ENCODE assay signal across 34 mouse cellular contexts in genomic region chr17:68883474-68884083, GRCm38 (mm10). TPM values are rescaled to one million over a fixed set of nuclear protein-coding genes. Genes with fewer than 3 reads are reported as not detected.
DNase-seq lines count a peak whose midpoint lies in the region; ATAC-seq and TF ChIP-seq lines count a peak whose summit lies in the region.
"Had no signal": no experiment of that assay in that cellular context is flagged by ENCODE, and none has a peak within 500 bp of the region (broad histone marks: within the 10 kb centered on the region; RNA-seq: fewer than 3 reads in every experiment).

No protein-coding gene starts in this region.

- no peak for DNase-seq in heart, adult 2 months
- no peak for DNase-seq in heart, adult 18-20 months
- DNase-seq in lung, embryonic 14.5 days, result peak; percentile 64
- DNase-seq in lung, postnatal 0 days (ENCODE audit: low spot score), result no peak
- DNase-seq in natural killer cell, adult 2 months (ENCODE audit: low spot score in 2 of 2), result no peak
- DNase-seq in lung, postnatal 10 days, result no peak
- DNase-seq: adrenal gland, postnatal 10 days; cerebellum, adult 11-12 months; cerebellum, adult 9-11 months; gastrocnemius, postnatal 14 days; heart, postnatal 4 days; kidney, adult 9 months; kidney, postnatal 14 days; layer of hippocampus, postnatal 36 days; liver; lung, adult 2 months; lung, postnatal 36 days; right cerebral cortex, postnatal 25 days; thymus, adult 18-20 months; thymus, postnatal 25 days had no signal

- no peaks in the 10 kb centered on the region for H3K27me3 ChIP-seq in heart, adult 2 months (ENCODE audit: control insufficient read depth, insufficient read depth, low read length)
- H3K27me3 ChIP-seq in lung, embryonic 14.5 days (ENCODE audit: insufficient read depth, low read length), result no peaks in the 10 kb centered on the region
- H3K27me3 ChIP-seq in lung, postnatal 0 days (replicated peaks; ENCODE audit: insufficient read depth, low read length), result no peaks in the 10 kb centered on the region
- H3K27me3 ChIP-seq in intestine, embryonic 15.5 days (replicated peaks), result no peaks in the 10 kb centered on the region
- H3K27me3 ChIP-seq: embryonic facial prominence, embryonic 13.5 days; Patski had no signal

- ATAC-seq in lung, embryonic 14.5 days (ENCODE audit: insufficient read depth), result peak; percentile 35; the same call in 1 of the 2 replicates
- no peak for ATAC-seq in lung, postnatal 0 days
- peak; percentile 75 for ATAC-seq in intestine, embryonic 15.5 days
- ATAC-seq: forebrain, embryonic 16.5 days; inflammation-experienced regulatory T-cells, adult 6 months; Patski had no signal

- H3K36me3 ChIP-seq in heart, adult 2 months (ENCODE audit: control insufficient read depth, insufficient read depth, low read length), result no peaks in the 10 kb centered on the region
- H3K36me3 ChIP-seq in lung, embryonic 14.5 days (ENCODE audit: insufficient read depth), result no peaks in the 10 kb centered on the region
- H3K36me3 ChIP-seq in lung, postnatal 0 days (ENCODE audit: insufficient read depth, low read length), result no peaks in the 10 kb centered on the region
- H3K36me3 ChIP-seq in intestine, embryonic 15.5 days, result no peaks in the 10 kb centered on the region
- H3K36me3 ChIP-seq: embryonic facial prominence, embryonic 13.5 days; forebrain, embryonic 10.5 days had no signal

- H3K4me3 ChIP-seq in heart, adult 2 months, result no peak overlapping the region
- H3K4me3 ChIP-seq in lung, embryonic 14.5 days (ENCODE audit: low read depth, low read length), result no peak overlapping the region
- H3K4me3 ChIP-seq in lung, postnatal 0 days (ENCODE audit: low read depth, low read length), result no peak overlapping the region
- no peak overlapping the region for H3K4me3 ChIP-seq in intestine, embryonic 15.5 days (replicated peaks)
- H3K4me3 ChIP-seq: embryonic facial prominence, embryonic 13.5 days; forebrain, embryonic 10.5 days had no signal

- intact Hi-C loops in heart, adult 2 months (cut with DNase I), result loop anchor here (10.0 kb wide), 1 partner anchor 461 kb away; no protein-coding TSS in a partner anchor

- no peak overlapping the region for H3K4me2 ChIP-seq in lung, embryonic 14.5 days
- no peak overlapping the region for H3K4me2 ChIP-seq in lung, postnatal 0 days (replicated peaks; ENCODE audit: low read depth, low read length)
- H3K4me2 ChIP-seq in intestine, embryonic 15.5 days (replicated peaks), result no peak overlapping the region
- H3K4me2 ChIP-seq: embryonic facial prominence, embryonic 13.5 days; heart, embryonic 11.5 days; hindbrain, embryonic 14.5 days; midbrain, embryonic 11.5 days had no signal

- WGBS in heart, adult 2 months, result 50% methylated on average over 3 of the region's 3 CpGs
- WGBS in lung, embryonic 14.5 days, result 42% methylated on average over 3 of the region's 3 CpGs
- WGBS in lung, postnatal 0 days, result 41% methylated on average over 3 of the region's 3 CpGs
- 56% methylated on average over 3 of the region's 3 CpGs for WGBS in intestine, embryonic 15.5 days

- no peak overlapping the region for H3K27ac ChIP-seq in heart, adult 2 months
- H3K27ac ChIP-seq in lung, embryonic 14.5 days (ENCODE audit: low read depth), result no peak overlapping the region
- no peak overlapping the region for H3K27ac ChIP-seq in lung, postnatal 0 days (ENCODE audit: low read length)
- H3K27ac ChIP-seq in intestine, embryonic 15.5 days, result no peak overlapping the region
- H3K27ac ChIP-seq: embryonic facial prominence, embryonic 13.5 days; forebrain, embryonic 10.5 days; hindbrain, embryonic 14.5 days; liver, embryonic 14.5 days had no signal

- H3K9me3 ChIP-seq in lung, embryonic 14.5 days (ENCODE audit: low read depth, low read length), result no peaks in the 10 kb centered on the region
- no peaks in the 10 kb centered on the region for H3K9me3 ChIP-seq in lung, postnatal 0 days (ENCODE audit: low read length)
- H3K9me3 ChIP-seq in intestine, embryonic 15.5 days, result no peaks in the 10 kb centered on the region
- H3K9me3 ChIP-seq: embryonic facial prominence, embryonic 13.5 days; forebrain, embryonic 10.5 days had no signal

- H3K4me1 ChIP-seq in heart, adult 2 months (ENCODE audit: control insufficient read depth, insufficient read depth, low read length), result no peaks in the 10 kb centered on the region
- no peaks in the 10 kb centered on the region for H3K4me1 ChIP-seq in lung, embryonic 14.5 days (ENCODE audit: insufficient read depth)
- H3K4me1 ChIP-seq in lung, postnatal 0 days (ENCODE audit: insufficient read depth, low read depth, low read length), result no peaks in the 10 kb centered on the region
- H3K4me1 ChIP-seq in intestine, embryonic 15.5 days (replicated peaks), result no peaks in the 10 kb centered on the region
- H3K4me1 ChIP-seq: embryonic facial prominence, embryonic 13.5 days had no signal

- H3K79me2 ChIP-seq in heart, adult 2 months (replicated peaks; ENCODE audit: control insufficient read depth, insufficient read depth, low read length), result no peaks in the 10 kb centered on the region

- TF ChIP-seq CTCF in heart, adult 2 months (IDR thresholded peaks at IDR 0.05), result peak; percentile 21; the same call in 1 of the 2 replicates
- 0 out of 2 replicates have a peak, but pooled peaks have one; percentile 5 for TF ChIP-seq CTCF in lung, embryonic 14.5 days (IDR thresholded peaks at IDR 0.05; ENCODE audit: low read depth)
- no peak for TF ChIP-seq CTCF in lung, postnatal 0 days (IDR thresholded peaks at IDR 0.05)

- no peak for TF ChIP-seq EP300 in heart, adult 2 months (IDR thresholded peaks at IDR 0.05; ENCODE audit: insufficient read depth, low read depth, low read length)
- no peak for TF ChIP-seq EP300 in lung, postnatal 0 days (IDR thresholded peaks at IDR 0.05)

- no peak overlapping the region for H3K9ac ChIP-seq in heart, adult 2 months (ENCODE audit: low read depth, low read length)
- no peak overlapping the region for H3K9ac ChIP-seq in lung, embryonic 14.5 days
- no peak overlapping the region for H3K9ac ChIP-seq in lung, postnatal 0 days (replicated peaks; ENCODE audit: low read depth)
- no peak overlapping the region for H3K9ac ChIP-seq in intestine, embryonic 15.5 days
- H3K9ac ChIP-seq: embryonic facial prominence, embryonic 13.5 days; hindbrain, embryonic 14.5 days; liver, embryonic 14.5 days had no signal

- TF ChIP-seq POLR2A in heart, adult 2 months (IDR thresholded peaks at IDR 0.05; ENCODE audit: insufficient read depth, low read depth, low read length), result no peak

RNA-seq across cellular contexts. Expression of gene Tmem200c, which starts 57.2 kb away (rescaled TPM):
- total RNA-seq in heart, adult 2 months (2021), result under 1 TPM in 1 of 2 experiments, not detected in 1; 0.23 TPM
- polyA plus RNA-seq in heart, adult 2 months (2012; rRNA removed), result 0.02 and 0.09 TPM in 2 replicates
- under 1 TPM in 1 of 2 experiments, not detected in 1; 0.07 TPM for total RNA-seq in heart, adult 18-20 months (2021)
- polyA plus RNA-seq in lung, embryonic 14.5 days (2014; fragmentation: Nextera tagmentation; extraction: Ambion mirVana), result 0.41 and 0.54 TPM in 2 replicates
- polyA plus RNA-seq in lung, postnatal 0 days (2015; fragmentation: Nextera tagmentation; extraction: Ambion mirVana), result 0.11 TPM in 1 of 2 replicates, not detected in the other
- polyA plus RNA-seq in intestine, embryonic 15.5 days (2015; fragmentation: Nextera tagmentation; extraction: Ambion mirVana), result 0.24 and 0.57 TPM in 2 replicates
- total RNA-seq: granulocyte monocyte progenitor cell, adult 5-6 weeks; heart, postnatal 4 days; megakaryocyte, adult 5-6 weeks; MEL had no signal
- polyA plus RNA-seq: heart, postnatal 0 days; inflammation-experienced regulatory T-cells, adult 6 months; liver, embryonic 14.5 days had no signal
